Mouse (Mus musculus) neural tube, embryonic 12.5 days (tissue): ENCODE data around the gene Tmem131. TPM values are rescaled to one million over a fixed set of nuclear protein-coding genes. Genes with fewer than 3 reads are reported as not detected.

Experiments
- ATAC-seq: fragments of 200-750 bp; cut with Nextera tagmentation; 2 replicates; pipeline ENCODE4 v1.8.0; 2017; ENCODE audit warnings: low read depth, mild to moderate bottlenecking, moderate TSS enrichment, moderate library complexity; ENCODE audit not compliant: low FRiP score
- H3K27ac ChIP-seq: fragments of 300-500 bp; sonication (generic); 2 replicates; pipeline ENCODE4 v1.5.1; 2016
- H3K27me3 ChIP-seq: fragments of 300-500 bp; sonication (generic); replicated peaks from 2 replicates; pipeline ENCODE4 v1.6.1; 2016; ENCODE audit warnings: mild to moderate bottlenecking
- H3K36me3 ChIP-seq: fragments of 300-500 bp; sonication (generic); 2 replicates; pipeline ENCODE4 v1.6.1; 2016; ENCODE audit warnings: mild to moderate bottlenecking
- H3K4me1 ChIP-seq: fragments of 300-500 bp; sonication (generic); 2 replicates; pipeline ENCODE4 v1.6.1; 2016
- H3K4me2 ChIP-seq: fragments of 300-500 bp; sonication (generic); replicated peaks from 2 replicates; pipeline ENCODE4 v1.6.1; 2016; ENCODE audit warnings: mild to moderate bottlenecking
- H3K4me3 ChIP-seq: fragments of 300-500 bp; sonication (generic); 2 replicates; pipeline ENCODE4 v1.5.1; 2016
- H3K9ac ChIP-seq: fragments of 300-500 bp; sonication (generic); 2 replicates; pipeline ENCODE4 v1.6.1; 2016; ENCODE audit warnings: mild to moderate bottlenecking
- H3K9me3 ChIP-seq: fragments of 300-500 bp; sonication (generic); 2 replicates; pipeline ENCODE4 v1.6.1; 2016; ENCODE audit warnings: mild to moderate bottlenecking
- WGBS: fragments of 180-500 bp; shearing (Covaris S2); methylation state at CpG from one replicate; pipeline ENCODE4 v1.1.7; 2016; 5-methylcytosine and 5-hydroxymethylcytosine counted together
- polyA plus RNA-seq: library from polyadenylated mRNA; unstranded; fragments of >200 nt; fragmentation: Nextera tagmentation; extraction: Ambion mirVana; gene quantifications from 2 replicates; pipeline ENCODE4 v1.2.1, GENCODE M21; 2016

The Tmem131 gene
- polyA plus RNA-seq, 1 experiment from 2014 or later, result 18.3 TPM

DNA sequence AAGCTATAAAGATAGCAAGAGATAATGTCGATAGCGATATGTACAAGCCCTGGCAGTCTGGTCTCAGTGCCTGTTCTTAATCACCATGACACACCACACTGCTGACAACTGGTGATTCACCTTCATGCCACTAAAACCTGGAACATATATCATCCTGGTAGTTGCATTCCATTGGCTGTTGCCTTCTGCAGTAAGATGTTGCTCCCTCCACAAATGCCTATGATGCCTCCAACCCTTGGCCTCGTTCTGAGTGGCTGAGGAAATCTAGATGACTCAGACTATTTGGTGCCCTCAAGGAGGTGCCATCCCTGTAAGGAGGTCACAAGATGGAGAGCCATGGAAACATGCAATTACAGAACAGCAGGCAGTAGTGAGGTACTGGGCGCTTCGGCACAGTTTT, 22.4 kb upstream of the Tmem131 start:
- H3K4me2 ChIP-seq, result no peak overlapping the region
- no peak overlapping the region for H3K27ac ChIP-seq
- no peak for ATAC-seq
- WGBS, result 95% methylated on average over 5 of the region's 5 CpGs
- H3K27me3 ChIP-seq, result no peaks in the 10 kb centered on the region
- H3K4me3 ChIP-seq, result no peak overlapping the region
- H3K9ac ChIP-seq, result no peak overlapping the region
- no peaks in the 10 kb centered on the region for H3K4me1 ChIP-seq
- no peaks in the 10 kb centered on the region for H3K9me3 ChIP-seq
- H3K36me3 ChIP-seq, result no peaks in the 10 kb centered on the region

DNA sequence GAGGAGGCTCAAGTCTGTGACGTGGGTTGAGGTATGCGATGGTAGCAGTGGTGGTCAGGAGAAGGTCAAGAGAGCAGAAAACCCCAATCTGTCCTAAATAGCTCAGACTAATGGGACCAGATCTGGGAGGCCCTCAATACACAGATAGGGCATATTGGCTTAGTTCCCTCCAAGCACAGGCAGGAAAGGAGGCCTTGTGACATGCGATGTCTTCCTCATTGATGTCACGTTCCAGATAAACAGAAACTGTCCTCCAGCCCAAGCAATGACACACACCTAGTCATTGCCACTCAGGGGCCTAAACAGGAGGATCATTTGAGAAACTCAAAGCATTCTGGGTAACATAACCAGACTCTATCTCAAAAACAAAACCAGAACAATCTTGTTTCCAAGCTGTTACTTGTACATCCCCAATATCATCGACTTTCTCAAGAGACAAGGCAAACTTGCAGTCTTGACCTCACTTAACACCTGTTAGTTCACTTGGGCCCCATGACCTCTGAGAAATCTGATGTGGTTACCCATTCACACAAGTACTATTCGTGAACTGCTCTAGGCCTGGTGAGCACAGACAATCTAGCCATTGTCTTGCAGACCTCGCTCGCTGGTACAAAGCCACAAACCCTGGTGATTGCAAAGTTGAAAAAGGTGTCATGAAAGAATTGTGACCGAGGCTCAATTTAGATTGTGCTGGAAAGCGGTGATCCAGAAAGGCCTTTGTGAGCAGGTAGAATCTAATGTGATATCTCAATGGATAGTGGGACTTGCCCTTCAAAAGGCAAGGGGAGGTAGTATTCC, 19.1 kb upstream of the Tmem131 start:
- Histone ChIP-seq H3K4me2 (no peak overlapping the region), H3K36me3 (no peaks in the 10 kb centered on the region), H3K27me3 (no peaks in the 10 kb centered on the region), H3K9ac (no peak overlapping the region), H3K4me1 (no peaks in the 10 kb centered on the region), H3K9me3 (no peaks in the 10 kb centered on the region), H3K27ac (no peak overlapping the region), H3K4me3 (no peak overlapping the region)
- 67% methylated on average over 10 of the region's 10 CpGs for WGBS
- no peak for ATAC-seq

DNA sequence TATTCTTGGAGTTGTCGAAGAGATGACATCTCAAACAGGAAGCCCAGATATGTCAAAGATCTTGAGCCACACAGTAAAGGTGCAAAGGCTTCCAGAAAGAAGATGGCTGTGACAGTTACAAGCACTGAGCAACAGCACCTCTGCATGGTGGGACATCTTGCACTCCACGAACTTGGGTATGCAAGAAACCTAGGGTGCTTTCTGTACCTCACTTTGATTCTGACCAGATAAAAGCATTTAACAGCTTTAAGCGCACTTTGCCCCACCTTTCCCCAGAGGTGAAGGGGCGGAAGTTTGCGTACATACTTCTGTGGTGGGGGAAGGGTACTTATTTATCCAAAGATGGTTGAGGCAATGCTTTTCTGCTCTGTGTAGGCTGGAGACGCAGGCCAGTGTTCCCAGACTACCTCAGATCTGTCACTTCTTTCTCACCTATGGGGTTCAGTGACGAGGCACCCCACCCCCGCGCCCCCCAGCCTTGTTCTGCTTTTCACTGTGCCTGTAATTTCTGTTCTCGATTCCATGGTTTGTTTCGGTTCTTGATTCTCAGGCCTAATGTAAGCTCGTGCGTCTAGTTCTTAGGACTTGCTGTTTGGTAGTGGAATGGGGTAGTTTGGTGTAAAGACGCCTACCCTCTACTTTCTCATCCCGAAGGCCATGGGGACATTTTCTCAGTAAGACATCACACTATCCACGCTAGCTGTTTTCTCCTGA, 17.2 kb upstream of the Tmem131 start:
- Histone ChIP-seq H3K9me3 (no peaks in the 10 kb centered on the region), H3K4me1 (no peaks in the 10 kb centered on the region), H3K9ac (no peak overlapping the region), H3K4me2 (no peak overlapping the region), H3K36me3 (no peaks in the 10 kb centered on the region), H3K27ac (no peak overlapping the region), H3K27me3 (no peaks in the 10 kb centered on the region), H3K4me3 (no peak overlapping the region)
- 87% methylated on average over 16 of the region's 16 CpGs for WGBS
- ATAC-seq, result no peak

DNA sequence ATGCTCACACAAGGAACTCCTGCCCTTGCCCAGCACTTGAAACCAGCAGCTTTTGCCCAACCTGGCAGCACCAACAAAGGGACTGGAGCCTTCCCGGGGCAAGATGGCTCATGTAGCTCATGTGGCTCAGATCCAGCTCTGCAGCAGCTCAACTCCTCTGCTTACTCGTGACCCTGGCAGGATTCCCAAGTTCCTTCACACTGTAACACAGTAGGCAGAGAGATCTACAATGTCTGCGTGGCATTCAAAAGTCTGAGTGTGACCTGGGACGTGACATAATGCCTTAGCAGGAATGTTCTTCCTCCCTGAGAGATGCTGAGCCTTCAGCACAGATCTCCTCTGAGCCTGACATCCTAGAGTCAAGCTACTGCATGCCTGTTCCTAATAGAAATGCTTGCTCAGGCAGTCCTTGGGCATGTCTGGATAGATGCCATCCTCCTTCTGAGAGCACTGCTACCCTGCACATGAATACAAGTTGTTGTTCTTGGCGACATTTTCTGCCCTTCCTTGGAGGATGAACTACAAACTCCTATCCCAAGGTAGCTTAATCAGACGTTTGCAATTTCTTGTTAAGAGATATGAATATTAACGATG, 6.2 kb upstream of the Tmem131 start:
- no peak overlapping the region for H3K27ac ChIP-seq
- no peaks in the 10 kb centered on the region for H3K9me3 ChIP-seq
- H3K4me2 ChIP-seq, result no peak overlapping the region
- 83% methylated on average over 7 of the region's 7 CpGs for WGBS
- H3K27me3 ChIP-seq, result no peaks in the 10 kb centered on the region
- H3K4me1 ChIP-seq, result no peaks in the 10 kb centered on the region
- H3K36me3 ChIP-seq, result no peaks in the 10 kb centered on the region
- no peak overlapping the region for H3K4me3 ChIP-seq
- ATAC-seq, result no peak
- no peak overlapping the region for H3K9ac ChIP-seq

GRCm38 (mm10) chr1:36947448-36947847, 4.0 kb upstream of the Tmem131 start:
- no peak overlapping the region for H3K4me3 ChIP-seq
- H3K27me3 ChIP-seq, result no peaks in the 10 kb centered on the region
- no peak for ATAC-seq
- no peak overlapping the region for H3K27ac ChIP-seq
- no peak overlapping the region for H3K9ac ChIP-seq
- H3K4me2 ChIP-seq, result no peak overlapping the region
- no peaks in the 10 kb centered on the region for H3K9me3 ChIP-seq
- WGBS, result 84% methylated on average over 8 of the region's 8 CpGs
- H3K36me3 ChIP-seq, result no peaks in the 10 kb centered on the region
- no peaks in the 10 kb centered on the region for H3K4me1 ChIP-seq

DNA sequence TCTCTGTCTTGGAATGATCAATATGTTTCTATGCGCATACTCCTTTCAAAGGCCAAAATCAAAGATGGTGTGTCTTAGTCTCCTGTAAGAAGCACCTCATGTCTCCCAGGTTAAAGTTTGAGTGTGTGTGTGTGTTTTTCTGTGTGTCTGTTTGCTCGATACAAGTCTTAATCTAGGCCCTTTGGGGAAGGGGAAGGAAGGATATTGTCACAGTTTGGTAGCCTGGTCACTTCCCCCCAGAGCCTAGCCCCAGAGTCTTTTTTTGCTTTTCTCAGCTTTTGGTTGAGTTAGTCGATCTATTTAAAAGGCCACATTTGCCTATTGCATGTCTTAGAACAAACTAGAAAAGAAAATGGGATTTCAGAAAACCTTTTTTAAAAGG, 3.1 kb downstream of the Tmem131 start:
- H3K9ac ChIP-seq, result peak overlapping the region; percentile 98
- WGBS, result 50% methylated on average over 3 of the region's 3 CpGs
- H3K4me1 ChIP-seq, result peaks cover 14% of the 10 kb centered on the region; the same call in 1 of the 2 replicates
- H3K9me3 ChIP-seq, result no peaks in the 10 kb centered on the region
- no peaks in the 10 kb centered on the region for H3K36me3 ChIP-seq
- H3K27ac ChIP-seq, result no peak overlapping the region
- ATAC-seq, result peak; percentile 2; the same call in 1 of the 2 replicates
- H3K27me3 ChIP-seq, result no peaks in the 10 kb centered on the region
- peak overlapping the region; percentile 100 for H3K4me3 ChIP-seq
- peak overlapping the region; percentile 77 for H3K4me2 ChIP-seq

DNA sequence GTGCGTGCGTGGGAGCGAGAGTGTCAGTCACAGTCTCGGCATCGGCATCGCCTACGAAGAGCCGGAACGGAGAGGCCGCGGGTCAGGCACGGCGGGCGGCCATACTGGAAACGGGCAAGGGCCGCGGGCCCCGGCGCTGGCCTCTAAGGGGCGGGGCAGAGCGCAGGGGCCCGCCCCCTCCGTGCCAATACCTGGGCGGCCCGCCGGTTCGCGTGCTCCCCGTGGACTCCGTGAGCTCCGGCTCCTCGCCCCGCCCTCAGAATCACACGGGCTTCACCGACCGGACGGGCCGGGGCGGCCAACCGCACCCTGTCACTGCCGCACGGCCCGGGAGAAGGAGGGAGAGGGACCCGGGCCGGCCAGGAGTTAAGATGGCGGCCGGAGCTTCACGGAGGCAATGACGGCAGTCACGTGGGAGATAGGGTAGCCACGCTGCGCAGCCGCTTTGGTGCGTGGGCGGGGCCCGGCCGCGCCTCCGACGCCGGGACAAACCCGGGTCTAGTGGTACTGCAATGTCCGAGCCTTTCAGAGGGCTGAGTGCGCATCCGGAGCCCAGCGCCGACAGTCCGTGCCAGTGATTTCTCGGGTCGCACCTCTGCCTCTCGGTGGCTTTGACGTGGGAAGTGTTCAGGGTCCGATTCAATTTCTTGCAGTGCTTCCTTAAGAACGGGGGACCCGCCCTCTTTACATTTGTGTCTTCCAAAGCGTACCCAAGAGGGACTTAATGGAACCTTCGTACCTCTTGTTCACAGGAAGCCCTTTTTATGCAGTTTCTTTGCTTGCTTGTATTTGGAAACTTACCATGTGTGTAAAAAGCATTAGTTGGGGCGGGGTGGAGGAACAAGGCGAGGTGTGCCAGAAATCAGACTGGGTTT, 3.7 kb downstream of the Tmem131 start:
- WGBS, result under 1% methylated on average over 79 of the region's 79 CpGs
- Histone ChIP-seq H3K9ac (peak overlapping the region; percentile 98), H3K27ac (peak overlapping the region; percentile 89), H3K4me1 (peaks cover 18% of the 10 kb centered on the region; the same call in 1 of the 2 replicates), H3K9me3 (no peaks in the 10 kb centered on the region), H3K36me3 (no peaks in the 10 kb centered on the region), H3K4me2 (peak overlapping the region; percentile 77), H3K27me3 (no peaks in the 10 kb centered on the region), H3K4me3 (peak overlapping the region; percentile 100)
- peak; percentile 98 for ATAC-seq

DNA sequence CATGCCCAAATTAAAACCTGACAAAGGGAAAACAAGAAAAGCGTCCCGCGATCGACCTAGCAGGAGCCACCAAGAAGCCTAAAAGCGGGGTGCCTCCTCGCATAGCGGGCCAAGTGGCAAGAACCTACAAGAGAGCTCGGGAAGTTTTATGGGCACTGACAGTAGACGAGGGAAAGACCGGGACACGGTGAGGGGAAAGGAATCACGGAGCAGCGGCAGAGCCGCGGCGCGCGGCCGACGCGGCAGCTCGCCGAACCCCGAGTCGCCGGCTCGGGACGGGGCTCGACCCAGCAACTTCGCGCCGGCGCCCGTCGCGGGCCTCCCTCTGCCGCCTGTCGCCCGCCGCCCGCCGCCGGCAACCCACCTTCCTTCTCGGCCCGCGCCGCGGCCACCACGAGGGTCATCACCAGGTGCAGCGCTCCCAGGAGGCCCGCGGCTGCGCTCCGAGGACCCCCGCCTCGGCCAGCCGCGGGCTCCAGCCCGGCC, 4.6 kb downstream of the Tmem131 start:
- Histone ChIP-seq H3K9ac (peak overlapping the region; percentile 98), H3K4me2 (peak overlapping the region; percentile 77), H3K9me3 (no peaks in the 10 kb centered on the region), H3K27ac (peak overlapping the region; percentile 89), H3K36me3 (no peaks in the 10 kb centered on the region), H3K4me3 (peak overlapping the region; percentile 100), H3K27me3 (no peaks in the 10 kb centered on the region), H3K4me1 (peaks cover 21% of the 10 kb centered on the region; the same call in 1 of the 2 replicates)
- under 1% methylated on average over 40 of the region's 59 CpGs for WGBS
- peak; percentile 48; the same call in 1 of the 2 replicates for ATAC-seq

DNA sequence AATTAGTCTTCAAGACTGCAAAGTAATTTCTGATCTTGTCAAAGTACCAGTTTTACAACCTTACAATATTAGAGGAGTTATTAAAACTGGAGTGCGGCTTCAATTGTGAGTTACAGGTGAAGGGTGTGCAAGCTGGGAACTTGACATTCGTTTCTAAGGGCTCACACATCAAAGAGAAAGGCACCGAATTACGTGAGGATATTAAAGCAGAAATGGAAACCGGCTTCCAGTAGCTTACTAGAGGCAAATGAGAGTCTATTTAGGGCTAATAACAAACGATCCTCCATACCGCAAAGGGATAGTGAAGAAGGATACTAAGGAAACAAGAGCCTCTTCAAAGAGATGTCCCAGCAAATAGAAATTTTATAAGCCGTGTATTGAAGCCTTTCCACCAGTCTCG, 5.1 kb downstream of the Tmem131 start:
- Histone ChIP-seq H3K36me3 (no peaks in the 10 kb centered on the region), H3K9me3 (no peaks in the 10 kb centered on the region), H3K4me3 (peak overlapping the region; percentile 100), H3K4me2 (peak overlapping the region; percentile 77), H3K27ac (no peak overlapping the region), H3K4me1 (peaks cover 21% of the 10 kb centered on the region; the same call in 1 of the 2 replicates), H3K9ac (peak overlapping the region; percentile 98), H3K27me3 (no peaks in the 10 kb centered on the region)
- ATAC-seq, result no peak
- 2% methylated on average over 9 of the region's 9 CpGs for WGBS

DNA sequence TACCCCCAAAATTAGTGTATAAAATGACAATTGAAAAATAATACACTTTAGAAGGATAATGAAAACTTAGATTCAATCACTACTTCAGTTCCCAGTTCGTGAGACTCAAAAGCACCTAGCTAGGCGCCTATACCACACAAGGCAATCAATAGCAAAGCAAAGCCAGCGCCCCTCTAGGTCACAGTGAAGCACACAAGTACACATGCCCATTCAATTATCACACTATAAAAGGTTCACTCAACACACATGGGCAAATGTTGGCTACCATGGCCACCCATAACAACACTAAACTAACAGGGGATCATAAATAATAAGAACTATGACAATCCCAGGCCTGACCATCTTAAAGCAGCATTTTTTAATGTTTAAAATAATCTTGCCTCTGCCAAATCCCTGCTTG, 5.8 kb downstream of the Tmem131 start:
- peak overlapping the region; percentile 100 for H3K4me3 ChIP-seq
- no peaks in the 10 kb centered on the region for H3K36me3 ChIP-seq
- no peak for ATAC-seq
- no peak overlapping the region for H3K9ac ChIP-seq
- H3K4me1 ChIP-seq, result peaks cover 21% of the 10 kb centered on the region; the same call in 1 of the 2 replicates
- peak overlapping the region; percentile 77 for H3K4me2 ChIP-seq
- no peaks in the 10 kb centered on the region for H3K9me3 ChIP-seq
- H3K27me3 ChIP-seq, result no peaks in the 10 kb centered on the region
- WGBS, result 36% methylated on average over 3 of the region's 3 CpGs
- H3K27ac ChIP-seq, result no peak overlapping the region

DNA sequence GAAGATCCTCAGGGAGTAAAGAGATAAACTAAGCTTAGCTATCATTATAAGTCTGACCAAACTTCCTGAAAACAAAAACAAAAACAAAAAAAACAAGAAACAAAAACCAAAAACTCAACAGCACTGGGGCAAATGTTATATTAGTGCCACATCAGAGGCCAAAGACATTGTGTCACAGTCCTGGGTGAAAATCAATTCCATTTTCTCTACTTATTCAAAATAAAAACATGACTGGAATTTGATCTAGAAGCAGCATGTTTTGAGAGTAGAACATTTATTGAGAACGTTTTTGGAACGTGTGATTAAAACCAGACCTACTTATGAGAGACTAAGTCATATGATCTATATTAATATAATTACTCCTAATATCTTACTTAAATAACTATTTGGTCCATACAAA, 6.5 kb downstream of the Tmem131 start:
- ATAC-seq, result no peak
- Histone ChIP-seq H3K27me3 (no peaks in the 10 kb centered on the region), H3K36me3 (no peaks in the 10 kb centered on the region), H3K4me3 (no peak overlapping the region), H3K9me3 (no peaks in the 10 kb centered on the region), H3K27ac (no peak overlapping the region), H3K9ac (no peak overlapping the region), H3K4me1 (peaks cover 21% of the 10 kb centered on the region; the same call in 1 of the 2 replicates), H3K4me2 (0 out of 2 replicates have a peak overlapping the region, but pooled peaks have one; percentile 12)
- WGBS, result 93% methylated on average over 2 of the region's 2 CpGs
